Mouse (Mus musculus): ENCODE measurements at regions not wholly inside any gene's neighbourhood (a gene's known extent, or its start where the extent isn't known, plus 50 kb on each side); places are given as distances from the start of the nearest gene placed in this dataset.

DNA sequence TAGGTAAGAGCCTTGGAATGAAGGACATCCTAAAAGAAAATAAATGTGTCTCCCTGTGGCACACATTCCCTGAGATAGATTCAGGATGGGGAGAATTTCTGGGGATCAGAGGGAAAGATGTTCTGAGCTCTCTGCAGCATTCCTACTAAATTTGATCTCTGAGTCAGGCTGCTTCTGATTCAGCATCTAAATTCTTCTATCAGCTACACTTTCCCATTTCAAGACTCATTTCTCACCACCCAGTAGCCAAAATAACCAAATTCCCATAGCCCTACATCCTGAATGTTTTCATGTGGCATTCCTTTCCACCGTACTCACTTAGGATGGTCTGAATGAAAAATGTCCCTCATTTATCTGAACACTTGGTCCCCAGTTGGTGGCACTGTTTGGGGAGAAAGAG, 223.2 kb upstream of the Actbl2 start:
- TF ChIP-seq CTCF (IDR thresholded peaks at IDR 0.05; ENCODE audit: low read depth, low read length): no peak
- no peak for TF ChIP-seq POLR2A (IDR thresholded peaks at IDR 0.05; ENCODE audit: borderline replicate concordance, low read depth, low read length)
